Mouse (Mus musculus) olfactory bulb, adult 2 months (tissue): Measurements from ENCODE around the gene Npm1.

Experiments
- CTCF ChIP-seq: fragments of 200-500 bp; IDR thresholded peaks from 2 replicates; pipeline ENCODE4 v1.5.1; 2012; ENCODE audit warnings: low read depth, mild to moderate bottlenecking, low read length, moderate library complexity; ENCODE audit not compliant: insufficient read depth
- POLR2A ChIP-seq: fragments of 200-500 bp; IDR thresholded peaks from 2 replicates; pipeline ENCODE4 v1.6.1; 2012; ENCODE audit warnings: mild to moderate bottlenecking, low read depth, low read length, moderate library complexity; ENCODE audit not compliant: insufficient read depth

GRCm38 (mm10) chr11:33199117-33199514, 36.1 kb upstream of the Npm1 start:
- TF ChIP-seq CTCF (no peak), POLR2A (no peak)
